Mouse (Mus musculus) thymus, postnatal 14 days (tissue): ENCODE data around the gene Fut11.
"Not testable (repeated sequence)": the region's sequence is repeated elsewhere in the genome, so short reads cannot be mapped to it uniquely, and the experiment has no call there.

Source experiments
- DNase-seq: peaks from one replicate; pipeline ENCODE4 v3.0.0; 2021

The Fut11 gene

GRCm38 (mm10) chr14:20677906-20678305 lies 16.9 kb upstream of the Fut11 start:
- DNase-seq = no peak

GRCm38 (mm10) chr14:20681742-20682141 lies 13.0 kb upstream of the Fut11 start:
- no peak for DNase-seq

- DNase-seq = peak; percentile 75
Measured at GRCm38 (mm10) chr14:20682498-20682897, 12.3 kb upstream of the Fut11 start.

- no peak for DNase-seq
Measured at GRCm38 (mm10) chr14:20686576-20686975, 8.2 kb upstream of the Fut11 start.

GRCm38 (mm10) chr14:20689009-20689408 lies 5.8 kb upstream of the Fut11 start:
- DNase-seq = no peak

GRCm38 (mm10) chr14:20691772-20692171 lies 3.0 kb upstream of the Fut11 start:
- DNase-seq = no peak

GRCm38 (mm10) chr14:20693589-20694101 lies 1.1 kb upstream of the Fut11 start:
- DNase-seq = no peak

- no peak for DNase-seq
Measured at GRCm38 (mm10) chr14:20694185-20694883, 434 bp upstream of the Fut11 start.

GRCm38 (mm10) chr14:20695761-20696520 lies 1.2 kb downstream of the Fut11 start:
- no peak for DNase-seq

GRCm38 (mm10) chr14:20696986-20697385 lies 2.2 kb downstream of the Fut11 start:
- DNase-seq = peak; percentile 64

- no peak for DNase-seq
Measured at GRCm38 (mm10) chr14:20698515-20698914, 3.7 kb downstream of the Fut11 start.

GRCm38 (mm10) chr14:20700362-20700761 lies 5.6 kb downstream of the Fut11 start:
- no peak for DNase-seq

GRCm38 (mm10) chr14:20701554-20701953 lies 6.8 kb downstream of the Fut11 start:
- DNase-seq = no peak

GRCm38 (mm10) chr14:20702096-20702740 lies 7.5 kb downstream of the Fut11 start:
- no peak for DNase-seq

GRCm38 (mm10) chr14:20702741-20703381 lies 8.1 kb downstream of the Fut11 start, which contains the start of gene Chchd1:
Gene Chchd1, plus strand, starts transcription at chr14:20703006.
- DNase-seq = peak; percentile 85

GRCm38 (mm10) chr14:20703461-20703860 lies 8.7 kb downstream of the Fut11 start:
- not testable (repeated sequence) for DNase-seq

GRCm38 (mm10) chr14:20707201-20708190 lies 12.7 kb downstream of the Fut11 start, which contains the start of gene Zswim8:
Gene Zswim8, plus strand, starts transcription at chr14:20707552.
- peak; percentile 74 for DNase-seq

GRCm38 (mm10) chr14:20708239-20708638 lies 13.5 kb downstream of the Fut11 start:
- DNase-seq = no peak

- DNase-seq = no peak
Measured at GRCm38 (mm10) chr14:20713832-20714231, 19.1 kb downstream of the Fut11 start.

GRCm38 (mm10) chr14:20718443-20718842 lies 23.7 kb downstream of the Fut11 start:
- no peak for DNase-seq

GRCm38 (mm10) chr14:20719767-20720166 lies 25.0 kb downstream of the Fut11 start:
- DNase-seq = no peak

- DNase-seq = no peak
Measured at GRCm38 (mm10) chr14:20721371-20721770, 26.6 kb downstream of the Fut11 start.
